Mouse (Mus musculus): Measurements from ENCODE around the gene Pigr.

Pigr gene

GRCm38 (mm10) chr1:130832230-130833149 is 6.0 kb downstream of the Pigr start:
- DNase-seq = no peak

GRCm38 (mm10) chr1:130835161-130835936 is 8.9 kb downstream of the Pigr start:
- DNase-seq = no peak

- no peak for DNase-seq
These were observed 11.8 kb downstream of the Pigr start for GRCm38 (mm10) chr1:130838288-130838687.

GRCm38 (mm10) chr1:130840599-130841379 is 14.3 kb downstream of the Pigr start:
- DNase-seq = no peak

GRCm38 (mm10) chr1:130841621-130842020 is 15.1 kb downstream of the Pigr start:
- no peak for DNase-seq

DNA sequence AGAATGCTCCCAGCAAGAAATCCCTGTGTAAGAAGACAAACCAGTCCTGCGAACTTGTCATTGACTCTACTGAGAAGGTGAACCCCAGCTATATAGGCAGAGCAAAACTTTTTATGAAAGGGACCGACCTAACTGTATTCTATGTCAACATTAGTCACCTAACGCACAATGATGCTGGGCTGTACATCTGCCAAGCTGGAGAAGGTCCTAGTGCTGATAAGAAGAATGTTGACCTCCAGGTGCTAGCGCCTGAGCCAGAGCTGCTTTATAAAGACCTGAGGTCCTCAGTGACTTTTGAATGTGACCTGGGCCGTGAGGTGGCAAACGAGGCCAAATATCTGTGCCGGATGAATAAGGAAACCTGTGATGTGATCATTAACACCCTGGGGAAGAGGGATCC is 18.0 kb downstream of the Pigr start:
- no peak for DNase-seq

GRCm38 (mm10) chr1:130849530-130850214 is 23.2 kb downstream of the Pigr start:
- no peak for DNase-seq

DNA sequence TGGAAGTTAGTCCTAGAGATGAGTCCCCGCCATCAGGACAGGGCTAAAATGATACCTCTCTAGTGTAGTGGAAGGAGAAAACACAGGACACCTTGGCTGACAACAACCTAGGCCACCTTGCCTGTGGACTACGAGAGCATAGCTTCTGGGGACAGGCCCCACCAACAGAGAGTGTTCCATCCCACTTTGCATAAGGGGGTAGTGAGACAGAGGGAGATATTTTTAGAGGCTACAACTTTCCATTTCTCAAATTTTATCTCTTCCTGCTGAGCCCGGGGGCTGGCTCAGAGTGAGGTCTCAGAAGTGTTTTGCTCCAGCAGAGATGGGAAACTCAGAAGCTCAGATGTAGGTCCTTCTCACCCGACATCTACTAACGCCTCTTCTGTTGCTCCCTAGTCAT is 23.9 kb downstream of the Pigr start:
- no peak for DNase-seq

GRCm38 (mm10) chr1:130854819-130855218 is 28.3 kb downstream of the Pigr start:
- no peak for DNase-seq

DNA sequence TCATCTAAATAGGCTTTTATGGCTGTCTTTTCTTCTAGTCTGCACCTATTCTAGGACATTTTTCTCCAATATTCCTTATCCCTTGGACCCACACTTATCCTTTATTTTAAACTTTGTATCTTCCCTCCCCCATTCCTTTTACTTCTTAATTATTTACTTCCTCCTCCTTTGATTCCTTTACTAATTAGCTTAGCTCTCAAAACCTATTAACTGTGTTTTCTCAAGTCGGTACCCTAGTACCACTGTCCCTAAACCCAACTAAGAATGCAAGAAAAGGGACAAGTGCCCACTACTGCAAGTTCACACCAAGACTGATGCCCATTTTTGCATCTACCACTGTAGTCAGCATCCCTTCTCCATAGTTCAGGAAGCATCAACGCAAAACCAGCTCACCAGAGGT is 29.2 kb downstream of the Pigr start:
- no peak for DNase-seq

DNA sequence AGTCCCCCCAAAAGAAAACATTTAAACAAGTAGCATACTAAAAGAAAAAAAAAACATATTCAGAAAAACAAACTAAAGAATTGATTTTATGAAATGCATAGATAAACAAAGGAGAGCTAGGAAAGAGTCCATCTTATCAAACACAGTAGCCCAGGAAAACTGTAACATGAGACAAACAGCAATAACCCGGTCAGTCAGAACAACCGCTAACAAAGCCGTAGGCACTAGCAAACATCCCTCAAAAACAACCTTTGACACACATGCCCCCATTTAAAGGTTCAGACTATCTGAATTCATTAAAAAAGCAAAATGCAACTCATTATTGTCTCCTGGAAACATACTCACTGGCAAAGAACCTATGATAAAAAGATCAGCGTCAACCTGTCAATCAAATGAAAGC is 31.0 kb downstream of the Pigr start:
- DNase-seq = no peak

- no peak for DNase-seq
These were observed 37.8 kb downstream of the Pigr start for GRCm38 (mm10) chr1:130864238-130864637.

DNA sequence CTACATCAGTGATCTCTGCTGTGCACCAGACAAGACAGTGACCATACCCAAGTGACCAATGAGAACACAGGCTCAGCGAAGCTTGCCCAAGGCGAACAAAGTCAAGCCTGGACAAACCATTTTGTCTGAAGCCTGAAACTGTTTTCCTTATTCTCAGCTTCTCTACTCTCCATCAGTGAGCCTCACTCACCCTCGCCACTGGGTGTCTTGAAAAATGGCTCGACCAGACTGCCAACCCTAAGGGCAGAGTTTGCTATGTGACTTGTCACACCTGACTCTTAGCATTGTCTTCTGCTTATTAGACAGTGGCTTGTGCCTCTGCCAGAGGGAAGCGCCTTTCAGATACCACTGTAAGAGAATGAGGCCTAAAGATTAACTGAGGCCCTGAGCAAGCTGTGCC is 38.3 kb downstream of the Pigr start:
- DNase-seq = no peak

DNA sequence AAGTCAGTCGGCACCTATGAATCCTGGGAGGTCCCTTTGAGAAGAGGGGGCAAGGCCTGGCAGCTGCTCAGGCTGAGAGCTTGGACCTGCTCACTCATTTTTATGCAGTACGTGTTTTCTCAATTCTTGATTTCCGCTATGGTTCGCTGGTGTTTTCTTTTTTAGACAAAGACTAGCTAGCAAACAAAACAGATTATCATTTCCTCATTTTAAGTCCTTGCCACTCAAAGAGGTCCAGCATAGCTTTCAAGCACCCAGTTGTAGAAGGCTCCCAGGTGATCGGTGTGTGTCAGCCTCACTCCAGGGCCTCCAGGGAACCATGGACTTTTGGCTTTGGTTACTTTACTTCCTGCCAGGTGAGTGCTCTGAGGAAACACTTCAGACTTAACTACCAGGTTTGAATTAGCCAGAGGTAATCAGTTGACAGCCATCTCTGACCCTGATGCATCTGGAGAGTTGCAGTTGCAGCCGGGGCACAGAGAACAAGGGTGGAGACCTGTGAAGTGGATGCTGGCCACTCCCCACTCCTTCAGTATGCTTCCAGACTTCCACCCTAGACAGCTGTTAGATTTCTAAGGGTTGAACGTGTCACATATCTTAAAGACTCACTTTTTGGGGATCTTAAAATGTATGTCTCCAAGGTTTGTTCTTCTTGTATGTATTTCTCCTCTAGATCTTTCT is 39.2 kb downstream of the Pigr start, which contains the start of gene Fcmr:
Gene Fcmr (plus strand): TSS at position 129 of the 681 bp plus-strand sequence.
- no peak for DNase-seq

DNA sequence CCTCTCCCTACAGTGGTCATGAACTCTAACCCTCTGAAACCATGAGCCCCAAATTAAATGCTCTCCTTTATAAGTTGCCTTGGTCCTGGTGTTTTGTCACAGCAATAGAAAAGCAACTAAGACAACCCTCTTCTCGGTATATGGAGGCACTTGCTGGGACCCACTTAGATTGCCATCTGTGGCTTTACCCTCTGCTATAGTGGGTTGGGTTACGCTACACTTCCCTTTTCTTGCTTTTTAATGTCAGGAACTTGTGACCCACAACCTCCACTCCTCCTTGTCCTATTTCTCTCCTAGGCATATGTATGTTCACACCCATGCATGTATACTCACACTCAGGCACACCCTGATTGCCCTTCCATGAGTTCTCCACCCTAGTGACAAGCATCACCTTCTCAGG is 46.4 kb downstream of the Pigr start:
- no peak for DNase-seq

- no peak for DNase-seq
These were observed 48.7 kb downstream of the Pigr start for GRCm38 (mm10) chr1:130875139-130875538.

DNA sequence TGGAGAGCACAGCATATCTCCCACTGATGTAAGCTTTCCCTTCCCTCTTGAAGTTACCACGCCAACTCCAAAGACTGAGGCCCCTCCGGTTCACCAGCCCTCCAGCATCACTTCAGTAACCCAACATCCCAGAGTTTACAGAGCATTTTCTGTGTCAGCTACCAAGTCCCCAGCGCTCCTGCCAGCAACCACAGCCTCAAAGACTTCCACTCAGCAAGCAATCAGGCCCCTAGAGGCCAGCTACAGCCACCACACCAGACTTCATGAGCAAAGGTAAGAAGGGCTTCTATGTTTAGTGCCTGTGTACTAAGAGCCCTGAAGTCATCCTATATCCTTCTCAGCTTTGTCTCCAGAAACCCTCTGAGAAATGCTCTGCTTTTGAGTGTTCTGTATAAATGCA is 49.4 kb downstream of the Pigr start:
- no peak for DNase-seq

DNA sequence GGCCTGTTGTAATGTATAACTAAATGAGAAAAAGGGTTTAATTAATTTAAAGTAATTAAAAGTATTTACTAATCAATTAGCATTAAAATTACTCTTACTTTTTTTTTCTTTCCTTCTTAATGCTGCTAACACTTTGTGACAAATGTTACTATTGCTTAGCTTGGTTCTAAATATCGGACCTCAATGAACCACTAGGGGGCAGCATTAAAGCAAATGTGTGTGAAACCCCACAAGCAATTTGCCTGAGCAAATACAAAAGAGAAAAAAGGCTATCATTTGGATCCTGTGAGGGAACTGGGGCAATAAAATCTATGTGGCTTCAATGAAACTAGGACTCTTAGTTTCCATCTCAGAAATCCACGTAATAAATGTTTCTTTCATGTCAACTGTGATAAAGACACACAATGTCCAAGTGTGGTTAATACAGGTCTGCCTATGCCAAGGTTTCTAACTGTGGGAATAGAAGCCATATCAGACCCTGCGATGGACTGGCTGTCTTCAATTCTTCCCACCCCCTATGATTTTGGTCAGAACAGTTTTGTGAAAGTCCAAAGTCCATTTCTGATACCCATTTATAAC is 50.5 kb downstream of the Pigr start:
- DNase-seq = peak; percentile 36

- DNase-seq = peak; percentile 33
These were observed 51.6 kb downstream of the Pigr start for GRCm38 (mm10) chr1:130877889-130878614.

DNA sequence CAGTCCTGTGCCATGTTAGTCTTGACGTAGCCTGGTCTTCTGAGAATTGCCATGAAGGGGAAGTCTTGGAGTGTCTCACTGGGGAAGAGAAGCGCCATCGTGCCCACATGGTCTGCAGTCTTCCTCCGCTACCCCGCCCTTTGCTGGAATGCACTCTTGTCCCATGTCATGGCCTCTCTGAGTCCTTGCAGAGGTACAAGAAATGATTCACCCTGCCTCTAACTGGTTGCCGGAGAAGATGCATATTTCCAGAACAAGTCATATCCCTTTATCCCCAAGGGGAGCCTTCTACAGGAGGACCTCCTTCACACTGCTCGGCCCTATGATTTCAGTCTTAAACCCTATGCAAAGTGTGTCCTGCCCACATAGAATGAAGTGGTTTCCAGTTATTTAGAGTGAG is 53.4 kb downstream of the Pigr start:
- DNase-seq = no peak

- DNase-seq = no peak
These were observed 56.7 kb downstream of the Pigr start for GRCm38 (mm10) chr1:130883146-130883545.

All from right cerebral cortex, postnatal 4 days (tissue).